Mouse (Mus musculus) lung, embryonic 15.5 days (tissue): Measurements from ENCODE around the gene Tbl1x. TPM values are rescaled to one million over a fixed set of nuclear protein-coding genes. Genes with fewer than 3 reads are reported as not detected.

Experiments used
- ATAC-seq: fragments of 200-750 bp; cut with Nextera tagmentation; 2 replicates; pipeline ENCODE4 v1.8.0; 2017; ENCODE audit warnings: moderate number of reproducible peaks, borderline replicate concordance; ENCODE audit not compliant: low FRiP score, low TSS enrichment; ENCODE audit errors: extremely low read depth
- H3K27ac ChIP-seq: fragments of 300-500 bp; sonication (generic); 2 replicates; pipeline ENCODE4 v1.5.1; 2015; ENCODE audit warnings: moderate library complexity, mild to moderate bottlenecking, inconsistent platforms
- H3K27me3 ChIP-seq: fragments of 300-500 bp; sonication (generic); 2 replicates; pipeline ENCODE4 v1.6.1; 2015; ENCODE audit warnings: inconsistent platforms
- H3K36me3 ChIP-seq: fragments of 300-500 bp; sonication (generic); 2 replicates; pipeline ENCODE4 v1.6.1; 2015; ENCODE audit warnings: inconsistent platforms
- H3K4me1 ChIP-seq: fragments of 300-500 bp; sonication (generic); 2 replicates; pipeline ENCODE4 v1.6.1; 2015; ENCODE audit warnings: inconsistent platforms
- H3K4me2 ChIP-seq: fragments of 300-500 bp; sonication (generic); 2 replicates; pipeline ENCODE4 v1.6.1; 2015; ENCODE audit warnings: inconsistent platforms, mild to moderate bottlenecking, moderate library complexity
- H3K4me3 ChIP-seq: fragments of 300-500 bp; sonication (generic); 2 replicates; pipeline ENCODE4 v1.5.1; 2015; ENCODE audit warnings: mild to moderate bottlenecking, inconsistent platforms
- H3K9ac ChIP-seq: fragments of 300-500 bp; sonication (generic); 2 replicates; pipeline ENCODE4 v1.6.1; 2015; ENCODE audit warnings: inconsistent platforms
- H3K9me3 ChIP-seq: fragments of 300-500 bp; sonication (generic); 2 replicates; pipeline ENCODE4 v1.6.1; 2016; ENCODE audit warnings: inconsistent platforms
- WGBS: fragments of 180-500 bp; shearing (Covaris S2); methylation state at CpG from one replicate; pipeline ENCODE4 v1.1.7; 2015; 5-methylcytosine and 5-hydroxymethylcytosine counted together
- polyA plus RNA-seq: library from polyadenylated mRNA; unstranded; fragments of >200 nt; fragmentation: Nextera tagmentation; extraction: Ambion mirVana; gene quantifications from 2 replicates; pipeline ENCODE4 v1.2.1, GENCODE M21; 2015

Gene Tbl1x
- polyA plus RNA-seq, 1 experiment from 2014 or later: 72.4 TPM

- WGBS: 72% methylated on average over 1 of the region's 1 CpGs
- Histone ChIP-seq H3K4me3 (no peak overlapping the region), H3K36me3 (no peaks in the 10 kb centered on the region), H3K4me2 (no peak overlapping the region), H3K9ac (no peak overlapping the region), H3K27me3 (no peaks in the 10 kb centered on the region), H3K27ac (no peak overlapping the region), H3K4me1 (no peaks in the 10 kb centered on the region), H3K9me3 (no peaks in the 10 kb centered on the region)
- ATAC-seq: no peak
Measured at GRCm38 (mm10) chrX:77578172-77578571, 67.4 kb downstream of the Tbl1x start.

GRCm38 (mm10) chrX:77579964-77580363 is 69.2 kb downstream of the Tbl1x start:
- H3K4me3 ChIP-seq: no peak overlapping the region
- no peak overlapping the region for H3K4me2 ChIP-seq
- H3K9ac ChIP-seq: no peak overlapping the region
- no peaks in the 10 kb centered on the region for H3K4me1 ChIP-seq
- WGBS: 51% methylated on average over 4 of the region's 4 CpGs
- H3K27me3 ChIP-seq: no peaks in the 10 kb centered on the region
- no peaks in the 10 kb centered on the region for H3K36me3 ChIP-seq
- ATAC-seq: no peak
- H3K27ac ChIP-seq: no peak overlapping the region
- H3K9me3 ChIP-seq: no peaks in the 10 kb centered on the region

- 88% methylated on average over 2 of the region's 2 CpGs for WGBS
- no peak for ATAC-seq
- Histone ChIP-seq H3K4me3 (no peak overlapping the region), H3K4me2 (no peak overlapping the region), H3K27ac (no peak overlapping the region), H3K4me1 (no peaks in the 10 kb centered on the region), H3K36me3 (no peaks in the 10 kb centered on the region), H3K9ac (no peak overlapping the region), H3K9me3 (no peaks in the 10 kb centered on the region), H3K27me3 (no peaks in the 10 kb centered on the region)
Measured at GRCm38 (mm10) chrX:77585974-77586373, 75.2 kb downstream of the Tbl1x start.

GRCm38 (mm10) chrX:77594670-77595224 is 83.9 kb downstream of the Tbl1x start:
- 67% methylated on average over 7 of the region's 7 CpGs for WGBS
- H3K27me3 ChIP-seq: no peaks in the 10 kb centered on the region

GRCm38 (mm10) chrX:77597674-77598073 is 86.9 kb downstream of the Tbl1x start:
- no peaks in the 10 kb centered on the region for H3K27me3 ChIP-seq
- ATAC-seq: no peak
- no peak overlapping the region for H3K9ac ChIP-seq
- no peak overlapping the region for H3K4me2 ChIP-seq
- H3K36me3 ChIP-seq: no peaks in the 10 kb centered on the region
- no peaks in the 10 kb centered on the region for H3K4me1 ChIP-seq
- H3K27ac ChIP-seq: no peak overlapping the region
- H3K4me3 ChIP-seq: no peak overlapping the region
- no peaks in the 10 kb centered on the region for H3K9me3 ChIP-seq

More at GRCm38 (mm10) chrX:77594670-77595224, 83.9 kb downstream of the Tbl1x start:
- H3K4me2 ChIP-seq: no peak overlapping the region
- H3K9ac ChIP-seq: no peak overlapping the region
- no peak overlapping the region for H3K4me3 ChIP-seq
- no peak overlapping the region for H3K27ac ChIP-seq
- ATAC-seq: no peak
- H3K9me3 ChIP-seq: no peaks in the 10 kb centered on the region
- H3K36me3 ChIP-seq: no peaks in the 10 kb centered on the region
- H3K4me1 ChIP-seq: no peaks in the 10 kb centered on the region

- Histone ChIP-seq H3K36me3 (no peaks in the 10 kb centered on the region), H3K27me3 (no peaks in the 10 kb centered on the region), H3K4me1 (no peaks in the 10 kb centered on the region), H3K4me3 (no peak overlapping the region), H3K4me2 (no peak overlapping the region), H3K9ac (no peak overlapping the region), H3K27ac (no peak overlapping the region), H3K9me3 (no peaks in the 10 kb centered on the region)
- WGBS: 71% methylated on average over 2 of the region's 2 CpGs
- ATAC-seq: no peak
Measured at GRCm38 (mm10) chrX:77598736-77599135, 87.9 kb downstream of the Tbl1x start.

GRCm38 (mm10) chrX:77603496-77604258 is 92.9 kb downstream of the Tbl1x start:
- H3K27ac ChIP-seq: no peak overlapping the region

GRCm38 (mm10) chrX:77607488-77607887 is 96.7 kb downstream of the Tbl1x start:
- no peak overlapping the region for H3K4me3 ChIP-seq
- H3K9ac ChIP-seq: no peak overlapping the region
- WGBS: 32% methylated on average over 1 of the region's 1 CpGs
- no peak overlapping the region for H3K4me2 ChIP-seq
- H3K9me3 ChIP-seq: no peaks in the 10 kb centered on the region
- no peaks in the 10 kb centered on the region for H3K4me1 ChIP-seq
- no peaks in the 10 kb centered on the region for H3K36me3 ChIP-seq
- no peak overlapping the region for H3K27ac ChIP-seq
- no peak for ATAC-seq
- no peaks in the 10 kb centered on the region for H3K27me3 ChIP-seq

More at GRCm38 (mm10) chrX:77603496-77604258, 92.9 kb downstream of the Tbl1x start:
- Histone ChIP-seq H3K4me1 (no peaks in the 10 kb centered on the region), H3K27me3 (no peaks in the 10 kb centered on the region), H3K9me3 (no peaks in the 10 kb centered on the region), H3K4me2 (no peak overlapping the region), H3K4me3 (no peak overlapping the region), H3K9ac (no peak overlapping the region), H3K36me3 (no peaks in the 10 kb centered on the region)
- no peak for ATAC-seq
- WGBS: 62% methylated on average over 2 of the region's 2 CpGs

- H3K27me3 ChIP-seq: no peaks in the 10 kb centered on the region
- no peak for ATAC-seq
- no peak overlapping the region for H3K4me2 ChIP-seq
- no peaks in the 10 kb centered on the region for H3K4me1 ChIP-seq
- no peaks in the 10 kb centered on the region for H3K36me3 ChIP-seq
- WGBS: 31% methylated on average over 2 of the region's 2 CpGs
- no peak overlapping the region for H3K4me3 ChIP-seq
- no peak overlapping the region for H3K27ac ChIP-seq
- H3K9me3 ChIP-seq: no peaks in the 10 kb centered on the region
- H3K9ac ChIP-seq: no peak overlapping the region
Measured at GRCm38 (mm10) chrX:77608947-77609703, 98.3 kb downstream of the Tbl1x start.

- H3K9me3 ChIP-seq: no peaks in the 10 kb centered on the region
Measured at GRCm38 (mm10) chrX:77611938-77612337, 101.1 kb downstream of the Tbl1x start.

GRCm38 (mm10) chrX:77613041-77613440 is 102.2 kb downstream of the Tbl1x start:
- Histone ChIP-seq H3K9ac (no peak overlapping the region), H3K4me1 (peaks cover 10% of the 10 kb centered on the region; the same call in 1 of the 2 replicates), H3K4me3 (no peak overlapping the region), H3K27me3 (no peaks in the 10 kb centered on the region), H3K36me3 (no peaks in the 10 kb centered on the region), H3K9me3 (no peaks in the 10 kb centered on the region), H3K27ac (no peak overlapping the region), H3K4me2 (no peak overlapping the region)
- no peak for ATAC-seq
- 85% methylated on average over 1 of the region's 1 CpGs for WGBS

More at GRCm38 (mm10) chrX:77611938-77612337, 101.1 kb downstream of the Tbl1x start:
- no peak for ATAC-seq
- Histone ChIP-seq H3K4me3 (no peak overlapping the region), H3K36me3 (no peaks in the 10 kb centered on the region), H3K9ac (no peak overlapping the region), H3K4me2 (no peak overlapping the region), H3K4me1 (peaks cover 10% of the 10 kb centered on the region; the same call in 1 of the 2 replicates), H3K27me3 (no peaks in the 10 kb centered on the region), H3K27ac (no peak overlapping the region)
- WGBS: 66% methylated on average over 3 of the region's 3 CpGs

GRCm38 (mm10) chrX:77615735-77616293 is 105.0 kb downstream of the Tbl1x start:
- H3K4me1 ChIP-seq: peaks cover 10% of the 10 kb centered on the region; the same call in 1 of the 2 replicates
- H3K4me2 ChIP-seq: no peak overlapping the region
- no peaks in the 10 kb centered on the region for H3K9me3 ChIP-seq
- 45% methylated on average over 4 of the region's 4 CpGs for WGBS
- H3K4me3 ChIP-seq: no peak overlapping the region
- ATAC-seq: no peak
- H3K36me3 ChIP-seq: no peaks in the 10 kb centered on the region
- H3K9ac ChIP-seq: no peak overlapping the region
- no peaks in the 10 kb centered on the region for H3K27me3 ChIP-seq
- no peak overlapping the region for H3K27ac ChIP-seq
